Mouse (Mus musculus): ENCODE data around the gene AU022252.

AU022252 gene

GRCm38 (mm10) chr4:119195582-119196320, 36.8 kb downstream of the AU022252 start:
- in situ Hi-C loops (cut with MboI; ENCODE audit: low pct_unique_long_range_greater_than_20kb in 1 of 2, low sequenced_read_pairs in 2 of 2, unreplicated experiment in 1 of 2) = no loop called here

DNA sequence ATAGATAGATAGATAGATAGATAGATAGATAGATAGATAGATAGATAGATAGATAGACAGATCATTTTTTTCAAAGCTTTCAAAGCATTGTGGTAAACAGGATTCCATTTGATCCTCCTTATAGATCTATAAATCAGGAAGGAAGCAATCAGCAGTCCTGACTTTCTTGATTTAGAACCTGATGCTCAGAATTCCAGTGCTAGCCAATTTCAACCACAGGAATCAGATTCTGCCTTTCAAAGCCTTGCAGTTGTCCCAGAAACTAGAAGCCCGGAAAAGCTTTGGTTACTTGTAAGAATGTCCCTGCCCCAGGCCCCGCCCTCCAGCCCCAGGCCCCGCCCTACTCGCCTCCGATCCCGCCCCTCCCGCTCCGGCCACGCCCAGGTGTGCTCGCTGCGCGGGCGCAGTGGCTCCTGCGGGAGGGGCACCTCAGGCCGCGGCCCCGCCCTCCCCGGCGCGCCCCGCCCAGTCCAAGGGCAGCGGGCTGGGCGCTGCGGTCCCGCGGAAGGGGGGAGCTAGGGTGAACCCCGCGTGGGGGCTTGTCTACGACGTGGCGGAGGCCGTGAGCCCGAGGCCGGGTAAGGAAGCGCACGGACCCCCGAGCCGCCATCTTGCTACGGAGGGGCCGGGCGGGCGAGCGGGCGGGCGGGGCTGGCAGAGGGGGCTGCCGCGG, 37.5 kb downstream of the AU022252 start, which contains the start of gene Svbp:
Gene Svbp, plus strand, starts transcription at position 398 of the 673 bp plus-strand sequence.
- in situ Hi-C loops (cut with MboI; ENCODE audit: low pct_unique_long_range_greater_than_20kb in 1 of 2, low sequenced_read_pairs in 2 of 2, unreplicated experiment in 1 of 2) = no loop called here

GRCm38 (mm10) chr4:119192757-119193156, 39.8 kb downstream of the AU022252 start:
- in situ Hi-C loops (cut with MboI; ENCODE audit: low pct_unique_long_range_greater_than_20kb in 1 of 2, low sequenced_read_pairs in 2 of 2, unreplicated experiment in 1 of 2) = no loop called here

DNA sequence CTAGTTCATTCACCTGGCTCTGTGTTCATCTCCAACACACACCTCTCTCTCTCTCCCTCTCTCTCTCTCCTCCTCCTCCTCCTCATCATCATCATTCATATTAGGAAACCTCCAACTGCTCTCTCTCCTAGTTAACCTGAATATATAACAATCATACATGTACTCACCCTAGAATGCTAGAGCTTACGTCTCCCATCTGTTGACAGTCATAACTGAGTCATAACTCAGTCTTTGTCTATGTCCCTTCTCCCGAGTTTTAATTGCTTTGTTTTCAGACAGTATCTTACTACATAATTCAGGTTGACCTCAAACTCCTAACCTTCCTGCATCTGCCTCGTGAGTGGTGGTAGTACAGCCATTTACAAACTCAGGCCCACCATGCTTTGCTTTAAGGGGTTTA, 41.2 kb downstream of the AU022252 start:
- in situ Hi-C loops (cut with MboI; ENCODE audit: low pct_unique_long_range_greater_than_20kb in 1 of 2, low sequenced_read_pairs in 2 of 2, unreplicated experiment in 1 of 2) = no loop called here

DNA sequence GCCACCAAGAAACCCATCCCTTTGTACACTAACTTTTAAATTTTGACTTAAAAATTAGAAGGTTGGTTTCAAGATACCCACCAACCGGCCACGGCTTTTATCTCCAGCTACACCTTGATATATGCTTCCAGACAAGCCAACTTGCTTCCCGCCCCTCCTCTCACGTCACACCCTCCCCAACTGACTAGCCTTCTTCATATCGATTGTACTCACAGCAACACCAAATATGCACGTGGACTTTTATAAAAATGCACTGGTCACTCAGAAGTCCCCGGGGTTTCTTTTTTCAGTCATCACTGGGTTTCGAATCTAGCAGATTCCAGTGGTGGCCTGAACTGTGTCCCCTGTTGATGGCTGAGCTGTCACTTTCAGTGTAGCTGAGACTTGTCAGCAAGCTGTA, 41.9 kb downstream of the AU022252 start:
- in situ Hi-C loops (cut with MboI; ENCODE audit: low pct_unique_long_range_greater_than_20kb in 1 of 2, low sequenced_read_pairs in 2 of 2, unreplicated experiment in 1 of 2) = no loop called here

DNA sequence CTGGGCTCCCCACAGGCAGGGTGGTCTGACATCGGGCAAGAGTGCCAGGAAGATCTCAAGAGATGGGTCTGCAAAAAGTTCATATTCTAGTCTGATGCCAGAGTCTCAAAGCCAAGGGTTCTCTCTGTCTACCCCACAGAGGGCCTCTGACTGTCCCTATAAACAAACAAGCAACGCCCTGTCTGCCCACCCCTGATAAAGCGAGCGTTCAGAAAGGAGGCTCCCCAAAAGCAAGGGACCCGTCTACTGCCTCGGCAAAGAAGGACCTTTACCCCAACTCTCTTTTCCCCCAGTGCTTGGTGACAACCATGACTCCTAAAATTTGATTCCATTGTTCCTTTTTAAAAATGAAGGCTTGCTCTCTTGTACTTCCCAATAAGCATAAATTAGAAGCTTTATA, 42.6 kb downstream of the AU022252 start, which contains the start of gene Ermap:
Gene Ermap, minus strand, starts transcription at position 148 of the 400 bp plus-strand sequence.
- in situ Hi-C loops (cut with MboI; ENCODE audit: low pct_unique_long_range_greater_than_20kb in 1 of 2, low sequenced_read_pairs in 2 of 2, unreplicated experiment in 1 of 2) = no loop called here

DNA sequence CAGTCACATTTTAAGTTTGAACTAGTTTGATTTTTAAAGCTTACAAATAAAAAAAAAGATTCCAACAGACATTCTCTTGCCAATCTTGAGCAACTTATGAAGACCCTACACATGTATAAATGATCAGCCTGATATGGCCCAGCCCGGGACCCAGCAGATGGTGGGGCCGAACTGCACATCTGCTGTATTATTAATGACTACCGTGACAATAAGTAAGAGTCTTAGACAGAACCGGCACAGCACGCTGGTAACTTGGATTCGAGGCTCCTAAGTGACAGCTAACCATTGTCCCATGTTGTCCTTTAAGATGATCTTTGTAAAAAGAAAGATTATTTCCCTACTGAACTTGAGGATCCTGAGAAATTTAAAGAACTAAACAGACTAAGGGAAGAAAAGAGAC, 43.1 kb downstream of the AU022252 start:
- in situ Hi-C loops (cut with MboI; ENCODE audit: low pct_unique_long_range_greater_than_20kb in 1 of 2, low sequenced_read_pairs in 2 of 2, unreplicated experiment in 1 of 2) = no loop called here

GRCm38 (mm10) chr4:119188060-119188785, 44.3 kb downstream of the AU022252 start:
- in situ Hi-C loops (cut with MboI; ENCODE audit: low pct_unique_long_range_greater_than_20kb in 1 of 2, low sequenced_read_pairs in 2 of 2, unreplicated experiment in 1 of 2) = no loop called here

GRCm38 (mm10) chr4:119185771-119186170, 46.7 kb downstream of the AU022252 start:
- in situ Hi-C loops (cut with MboI; ENCODE audit: low pct_unique_long_range_greater_than_20kb in 1 of 2, low sequenced_read_pairs in 2 of 2, unreplicated experiment in 1 of 2) = no loop called here

DNA sequence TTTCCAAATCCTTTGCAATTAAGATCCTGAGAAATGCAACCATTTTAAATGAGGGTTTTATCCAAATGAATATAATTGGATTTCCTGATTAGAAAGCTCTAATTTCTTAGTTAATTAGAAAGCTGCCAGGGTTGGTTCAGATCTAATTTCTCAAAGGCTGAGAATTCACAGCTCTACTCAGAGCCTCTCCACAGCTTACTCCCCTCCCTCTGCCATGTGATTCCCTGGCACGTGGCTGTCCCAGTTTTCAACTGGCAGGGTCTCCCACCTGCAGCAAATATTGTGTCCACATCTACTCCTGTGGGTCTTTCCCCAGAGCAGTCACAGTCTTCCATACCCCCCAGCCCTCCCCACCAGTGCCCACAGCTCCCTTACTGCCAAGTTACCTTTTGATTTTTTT, 49.0 kb downstream of the AU022252 start:
- in situ Hi-C loops (cut with MboI; ENCODE audit: low pct_unique_long_range_greater_than_20kb in 1 of 2, low sequenced_read_pairs in 2 of 2, unreplicated experiment in 1 of 2) = no loop called here

DNA sequence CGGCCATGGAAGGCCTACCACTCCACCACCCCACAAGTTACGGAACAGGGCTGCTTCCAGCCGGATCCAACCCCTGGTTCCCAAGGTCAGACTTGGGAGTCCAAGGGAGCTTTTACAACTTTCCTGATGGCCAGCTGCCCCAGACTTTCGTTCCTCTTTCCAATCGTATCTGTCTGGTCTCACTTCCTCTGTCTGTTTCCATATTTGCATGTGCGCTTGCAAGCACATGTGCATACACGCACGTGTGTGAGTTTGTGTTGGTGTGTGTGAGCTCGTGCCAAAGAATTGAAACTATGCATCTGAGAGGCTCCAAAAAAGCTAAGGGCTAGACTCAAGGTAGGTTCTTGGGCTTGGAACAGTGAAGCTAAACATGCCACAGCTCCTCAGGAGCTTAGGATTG, 51.1 kb downstream of the AU022252 start:
- in situ Hi-C loops (cut with MboI; ENCODE audit: low pct_unique_long_range_greater_than_20kb in 1 of 2, low sequenced_read_pairs in 2 of 2, unreplicated experiment in 1 of 2) = no loop called here

DNA sequence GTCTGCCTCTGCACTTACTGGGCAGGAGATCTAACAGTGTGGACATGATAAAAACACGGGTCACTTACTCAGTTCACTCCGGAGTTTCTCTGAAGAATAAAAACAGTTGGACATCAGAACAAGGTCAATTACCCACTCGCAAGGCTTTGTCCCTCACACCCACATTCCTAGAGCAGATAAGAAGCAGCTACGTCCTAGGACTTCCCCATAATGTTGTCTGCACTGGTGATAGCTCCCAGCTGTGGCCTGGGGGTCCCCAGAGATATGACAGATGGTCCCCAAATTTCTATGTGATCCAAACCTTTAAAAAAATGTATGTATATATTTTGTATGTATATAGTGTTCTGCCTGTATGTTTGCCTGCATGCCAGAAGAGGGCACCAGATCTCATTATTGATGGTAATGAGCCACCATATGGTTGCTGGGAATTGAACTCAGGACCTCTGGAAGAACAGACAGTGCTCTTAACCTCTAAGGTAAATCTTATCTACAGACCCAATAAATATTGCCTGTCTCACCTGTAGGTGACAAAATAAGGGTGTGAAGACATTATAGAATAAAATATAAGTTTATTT, 52.3 kb downstream of the AU022252 start:
- in situ Hi-C loops (cut with MboI; ENCODE audit: low pct_unique_long_range_greater_than_20kb in 1 of 2, low sequenced_read_pairs in 2 of 2, unreplicated experiment in 1 of 2) = no loop called here

DNA sequence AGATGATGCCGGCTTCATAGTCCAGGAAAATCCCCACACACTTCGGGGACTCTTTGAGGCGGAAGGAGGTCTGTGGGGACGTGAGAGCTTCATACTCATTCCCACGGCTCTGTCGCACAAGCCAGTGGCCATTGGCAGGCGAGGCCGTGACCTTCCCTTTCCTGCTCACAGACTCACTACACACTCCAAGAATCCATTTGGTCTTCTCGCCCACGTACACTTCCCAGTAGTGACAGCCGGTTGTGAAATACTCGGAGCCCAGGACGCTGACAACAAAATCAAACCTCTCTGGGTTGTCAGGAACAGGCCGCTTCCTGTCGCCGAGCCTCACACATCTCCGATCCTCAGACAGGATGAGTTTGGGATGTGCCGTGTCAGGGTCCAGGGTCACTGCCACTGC, 54.2 kb downstream of the AU022252 start:
- in situ Hi-C loops (cut with MboI; ENCODE audit: low pct_unique_long_range_greater_than_20kb in 1 of 2, low sequenced_read_pairs in 2 of 2, unreplicated experiment in 1 of 2) = no loop called here

DNA sequence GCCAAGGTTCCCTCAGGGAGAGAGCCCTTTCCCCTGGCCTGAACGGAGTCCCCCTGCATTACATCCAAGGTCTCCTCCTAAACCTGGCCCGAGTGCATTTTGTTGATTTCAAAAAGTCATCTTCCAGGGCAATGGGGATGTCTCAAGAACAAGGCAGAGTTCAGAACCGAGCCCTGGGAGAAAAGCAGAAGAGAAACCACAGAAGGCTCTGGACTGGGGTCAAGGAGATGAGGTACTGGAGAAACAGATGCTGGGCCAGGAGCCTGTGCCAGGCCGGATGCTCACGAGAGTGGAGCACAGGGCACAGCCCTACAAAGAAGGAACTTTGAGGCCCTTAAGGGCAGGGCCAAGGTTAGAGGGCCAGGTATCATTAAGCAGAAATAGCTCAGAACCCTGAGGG, 54.8 kb downstream of the AU022252 start:
- in situ Hi-C loops (cut with MboI; ENCODE audit: low pct_unique_long_range_greater_than_20kb in 1 of 2, low sequenced_read_pairs in 2 of 2, unreplicated experiment in 1 of 2) = no loop called here

DNA sequence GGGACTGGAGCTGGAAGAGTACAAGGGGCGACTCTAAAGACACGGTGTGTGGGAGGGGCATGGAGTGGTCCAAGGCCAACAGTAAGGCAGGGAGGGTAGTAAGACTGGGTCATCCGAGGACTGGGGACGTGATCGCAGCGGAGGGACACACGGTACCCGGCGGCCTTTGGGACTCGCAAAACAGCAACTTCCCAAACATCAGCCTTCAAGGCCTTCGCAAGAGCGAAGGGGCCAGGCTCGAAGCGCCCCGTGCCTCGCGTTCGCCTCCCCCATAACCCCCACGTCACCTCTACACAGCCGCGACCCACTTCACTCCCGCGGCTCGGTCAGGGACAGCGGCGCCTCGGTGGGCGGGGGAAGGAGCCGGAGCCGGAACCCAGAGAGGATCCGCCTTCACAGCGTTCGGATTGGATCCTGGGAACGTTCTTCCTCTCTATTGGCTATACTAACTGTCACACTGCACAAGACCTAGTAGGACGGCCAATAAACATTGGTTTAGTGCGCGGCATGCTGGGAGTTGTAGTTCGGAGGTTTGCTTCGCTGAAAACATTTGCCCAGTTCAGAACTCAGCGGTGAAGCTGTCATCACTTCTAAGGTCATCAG, 58.6 kb downstream of the AU022252 start, which contains the start of gene Zfp691:
Gene Zfp691, minus strand, starts transcription at position 345 of the 603 bp plus-strand sequence.
- in situ Hi-C loops (cut with MboI; ENCODE audit: low pct_unique_long_range_greater_than_20kb in 1 of 2, low sequenced_read_pairs in 2 of 2, unreplicated experiment in 1 of 2) = loop anchor here (25.0 kb wide), 3 partner anchors 437 to 562 kb away; partner anchors contain the start of genes Cfap57 (in 1 of the 2), Ebna1bp2 (in 1 of the 2) and Olfr1339 (in 1 of the 2)

DNA sequence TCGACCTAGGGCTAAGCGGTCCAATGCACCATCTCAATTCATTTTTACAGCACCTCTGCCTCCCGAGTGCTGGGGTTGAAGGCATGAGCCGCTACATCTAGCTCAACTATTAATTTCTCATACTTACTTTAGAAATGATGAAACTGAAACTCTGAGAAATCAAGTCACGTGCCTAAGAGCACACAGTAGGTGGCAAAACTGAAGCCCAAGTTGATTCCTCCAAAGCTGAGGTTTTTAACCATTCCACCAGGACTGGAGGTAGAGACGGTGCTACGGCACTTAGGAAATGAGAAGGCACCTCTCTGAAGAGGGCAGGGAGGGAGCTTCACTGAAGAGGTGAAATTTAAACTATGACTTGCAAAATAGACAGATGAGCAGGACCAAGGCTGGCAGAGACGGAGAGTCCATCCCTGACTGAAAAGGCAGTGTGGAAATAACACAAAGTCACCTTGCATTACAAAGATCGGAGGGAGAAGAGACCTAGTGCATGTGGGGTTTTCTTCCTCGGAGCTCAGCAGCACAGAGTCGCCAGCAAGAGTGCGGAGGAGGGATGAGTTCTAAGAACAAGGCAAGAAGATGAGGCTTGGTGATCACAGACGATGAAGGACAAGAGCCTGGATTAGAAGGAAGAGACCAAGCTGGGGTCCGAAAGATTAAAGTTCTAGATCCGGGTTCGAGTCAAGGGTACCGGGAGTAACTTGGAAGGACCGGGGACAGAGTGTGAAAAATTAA, 59.4 kb downstream of the AU022252 start:
- in situ Hi-C loops (cut with MboI; ENCODE audit: low pct_unique_long_range_greater_than_20kb in 1 of 2, low sequenced_read_pairs in 2 of 2, unreplicated experiment in 1 of 2) = loop anchor here (25.0 kb wide), 3 partner anchors 436 to 561 kb away; partner anchors contain the start of genes Cfap57 (in 1 of the 2), Ebna1bp2 (in 1 of the 2) and Olfr1339 (in 1 of the 2)

- in situ Hi-C loops (cut with MboI; ENCODE audit: low pct_unique_long_range_greater_than_20kb in 1 of 2, low sequenced_read_pairs in 2 of 2, unreplicated experiment in 1 of 2) = loop anchor here (5.0 to 25.0 kb wide), 4 partner anchors 160 to 555 kb away; partner anchors contain the start of genes Cfap57 (in 1 of the 2), Ebna1bp2 (in 1 of the 2) and Olfr1339 (in 1 of the 2)
These were observed 64.8 kb downstream of the AU022252 start for GRCm38 (mm10) chr4:119167663-119168062.

All from mouse embryonic stem cell (cell line).